ENCODE assay signal across 25 mouse cellular contexts in genomic region chr9:81921456-81921855, GRCm38 (mm10). TPM values are rescaled to one million over a fixed set of nuclear protein-coding genes. Genes with fewer than 3 reads are reported as not detected.
DNase-seq lines count a peak whose midpoint lies in the region; ATAC-seq and TF ChIP-seq lines count a peak whose summit lies in the region.
"Had no signal": no experiment of that assay in that cellular context is flagged by ENCODE, and none has a peak within 500 bp of the region (broad histone marks: within the 10 kb centered on the region; RNA-seq: fewer than 3 reads in every experiment).

No protein-coding gene starts in this region.

- H3K4me2 ChIP-seq in kidney, postnatal 0 days (ENCODE audit: low read length), result no peak overlapping the region
- no peak overlapping the region for H3K4me2 ChIP-seq in midbrain, embryonic 14.5 days (ENCODE audit: low read length)
- H3K4me2 ChIP-seq in midbrain, embryonic 15.5 days, result no peak overlapping the region
- H3K4me2 ChIP-seq: hindbrain, embryonic 12.5 days had no signal

- H3K27me3 ChIP-seq in kidney, postnatal 0 days (ENCODE audit: insufficient read depth, low read length), result no peaks in the 10 kb centered on the region
- H3K27me3 ChIP-seq in midbrain, embryonic 14.5 days (ENCODE audit: control insufficient read depth, insufficient read depth, low read length), result no peaks in the 10 kb centered on the region
- H3K27me3 ChIP-seq in midbrain, embryonic 15.5 days (replicated peaks), result no peaks in the 10 kb centered on the region
- H3K27me3 ChIP-seq: hindbrain, embryonic 12.5 days had no signal

- H3K9ac ChIP-seq in kidney, postnatal 0 days (ENCODE audit: low read depth, low read length), result no peak overlapping the region
- no peak overlapping the region for H3K9ac ChIP-seq in midbrain, embryonic 14.5 days (replicated peaks; ENCODE audit: low read length)
- no peak overlapping the region for H3K9ac ChIP-seq in midbrain, embryonic 15.5 days
- H3K9ac ChIP-seq: hindbrain, embryonic 12.5 days had no signal

- H3K36me3 ChIP-seq in kidney, postnatal 0 days (ENCODE audit: insufficient read depth, low read length), result no peaks in the 10 kb centered on the region
- H3K36me3 ChIP-seq in midbrain, embryonic 14.5 days (ENCODE audit: control insufficient read depth, insufficient read depth, low read length), result no peaks in the 10 kb centered on the region
- H3K36me3 ChIP-seq in midbrain, embryonic 15.5 days (replicated peaks), result no peaks in the 10 kb centered on the region
- H3K36me3 ChIP-seq: embryonic facial prominence, embryonic 10.5 days; forebrain, embryonic 10.5 days; G1E; heart, embryonic 10.5 days; hindbrain, embryonic 12.5 days had no signal

- H3K27ac ChIP-seq in kidney, postnatal 0 days, result no peak overlapping the region
- H3K27ac ChIP-seq in midbrain, embryonic 14.5 days (replicated peaks; ENCODE audit: low read depth, low read length), result no peak overlapping the region
- H3K27ac ChIP-seq in midbrain, embryonic 15.5 days, result no peak overlapping the region
- H3K27ac ChIP-seq: embryonic facial prominence, embryonic 10.5 days; forebrain, embryonic 10.5 days; gastrocnemius, adult 2 months; heart, embryonic 10.5 days; hindbrain, embryonic 12.5 days had no signal

- no peak overlapping the region for H3K4me3 ChIP-seq in kidney, postnatal 0 days (replicated peaks; ENCODE audit: low read depth, low read length)
- H3K4me3 ChIP-seq in midbrain, embryonic 14.5 days (replicated peaks; ENCODE audit: low read depth, low read length), result no peak overlapping the region
- H3K4me3 ChIP-seq in midbrain, embryonic 15.5 days, result no peak overlapping the region
- H3K4me3 ChIP-seq: embryonic facial prominence, embryonic 10.5 days; erythroblast, embryonic 14.5 days; forebrain, embryonic 10.5 days; gastrocnemius, adult 2 months; heart, embryonic 10.5 days; hindbrain, embryonic 12.5 days had no signal

- H3K4me1 ChIP-seq in kidney, postnatal 0 days (replicated peaks; ENCODE audit: insufficient read depth, low read length), result no peaks in the 10 kb centered on the region
- no peaks in the 10 kb centered on the region for H3K4me1 ChIP-seq in midbrain, embryonic 14.5 days (ENCODE audit: control insufficient read depth, insufficient read depth, low read length)
- no peaks in the 10 kb centered on the region for H3K4me1 ChIP-seq in midbrain, embryonic 15.5 days
- H3K4me1 ChIP-seq: embryonic facial prominence, embryonic 10.5 days; forebrain, embryonic 10.5 days; heart, embryonic 10.5 days; hindbrain, embryonic 12.5 days had no signal

- TF ChIP-seq CTCF in kidney, postnatal 0 days (IDR thresholded peaks at IDR 0.05; ENCODE audit: low read depth), result peak; percentile 38; the same call in 1 of the 2 replicates

- WGBS in kidney, postnatal 0 days, result 91% methylated on average over 1 of the region's 1 CpGs
- WGBS in midbrain, embryonic 14.5 days, result 97% methylated on average over 1 of the region's 1 CpGs
- 100% methylated on average over 1 of the region's 1 CpGs for WGBS in midbrain, embryonic 15.5 days

- no peak for ATAC-seq in kidney, postnatal 0 days (replicated peaks; ENCODE audit: low FRiP score, low read depth)
- ATAC-seq in midbrain, embryonic 14.5 days (ENCODE audit: low FRiP score, low TSS enrichment), result no peak
- ATAC-seq in midbrain, embryonic 15.5 days (replicated peaks), result no peak
- ATAC-seq: CD4-positive, CD25-positive, alpha-beta regulatory T cell, adult 4 months; hindbrain, embryonic 16.5 days; inflammation-experienced regulatory T-cells, adult 6 months had no signal

- no peaks in the 10 kb centered on the region for H3K9me3 ChIP-seq in kidney, postnatal 0 days (replicated peaks; ENCODE audit: low read length)
- H3K9me3 ChIP-seq in midbrain, embryonic 14.5 days (ENCODE audit: control insufficient read depth, low read length), result no peaks in the 10 kb centered on the region
- H3K9me3 ChIP-seq in midbrain, embryonic 15.5 days, result no peaks in the 10 kb centered on the region
- H3K9me3 ChIP-seq: embryonic facial prominence, embryonic 10.5 days; forebrain, embryonic 10.5 days; G1E; heart, embryonic 10.5 days; hindbrain, embryonic 12.5 days had no signal

- DNase-seq in embryo, embryonic 11 days, result peak; percentile 2
- no peak for DNase-seq in embryo, embryonic 10.5 days (ENCODE audit: low spot score)
- DNase-seq in kidney, postnatal 0 days (ENCODE audit: low spot score), result peak; percentile 4
- no peak for DNase-seq in kidney, postnatal 25 days
- peak; percentile 39 for DNase-seq in midbrain, embryonic 14.5 days
- no peak for DNase-seq in spleen, postnatal 14 days (ENCODE audit: low spot score in 2 of 2)
- DNase-seq: adrenal gland, postnatal 10 days; B cell, adult 2 months; cerebellum, adult 11-12 months; cerebellum, adult 9-10 months; cerebellum, postnatal 25 days; gastrocnemius, adult 2 months; gastrocnemius, postnatal 25 days; heart, postnatal 10 days; heart, postnatal 4 days had no signal

RNA-seq across cellular contexts. Expression of gene Mei4, which starts 58.0 kb away (rescaled TPM):
- 0.55 and 0.72 TPM in 2 replicates for polyA plus RNA-seq in kidney, postnatal 0 days (2015; fragmentation: Nextera tagmentation; extraction: Ambion mirVana)
- 1.5 and 1.9 TPM in 2 replicates for polyA plus RNA-seq in midbrain, embryonic 14.5 days (2014; fragmentation: Nextera tagmentation; extraction: Ambion mirVana)
- polyA plus RNA-seq in midbrain, embryonic 15.5 days (2015; fragmentation: Nextera tagmentation; extraction: Ambion mirVana), result 1.5 TPM in 2 replicates
- polyA plus RNA-seq: erythroblast, embryonic 14.5 days had no signal

Comparison
In these comparisons a context has a peak if more than half of its experiments do, and no peak if none do; other contexts are left out.
1. DNase-seq: peak in embryo, embryonic 11 days (single experiment), kidney, postnatal 0 days (single experiment) and midbrain, embryonic 14.5 days (single experiment); none in embryo, embryonic 10.5 days (single experiment), kidney, postnatal 25 days (0 of 2) and spleen, postnatal 14 days (0 of 2).